Mouse (Mus musculus) brain, embryonic 14.5 days (tissue): ENCODE results near the gene Abcf2. TPM values are rescaled to one million over a fixed set of nuclear protein-coding genes. Genes with fewer than 3 reads are reported as not detected.

Experiments
- DNase-seq: peaks from one replicate; pipeline ENCODE4 v3.0.0-alpha.2; 2011; ENCODE audit warnings: low read depth
- CTCF ChIP-seq: fragments of 200-500 bp; IDR thresholded peaks from 2 replicates; pipeline ENCODE4 v1.5.1; 2012; ENCODE audit warnings: inconsistent platforms, mild to moderate bottlenecking, moderate library complexity, borderline replicate concordance; ENCODE audit not compliant: insufficient read depth, insufficient read length; ENCODE audit errors: extremely low read depth
- POLR2A ChIP-seq: fragments of 200-500 bp; IDR thresholded peaks from 2 replicates; pipeline ENCODE4 v1.6.1; 2012; ENCODE audit warnings: mild to moderate bottlenecking, inconsistent platforms, borderline replicate concordance; ENCODE audit not compliant: poor library complexity, insufficient read depth, insufficient read length, severe bottlenecking; ENCODE audit errors: extremely low read depth
- polyA plus RNA-seq: library from polyadenylated mRNA; depleted of rRNA; stranded (reverse); fragments of >200 nt; gene quantifications from 2 replicates; pipeline ENCODE4 v1.2.3, GENCODE M21; 2012

Abcf2 gene
- polyA plus RNA-seq, 1 experiment: 75.5 TPM

DNA sequence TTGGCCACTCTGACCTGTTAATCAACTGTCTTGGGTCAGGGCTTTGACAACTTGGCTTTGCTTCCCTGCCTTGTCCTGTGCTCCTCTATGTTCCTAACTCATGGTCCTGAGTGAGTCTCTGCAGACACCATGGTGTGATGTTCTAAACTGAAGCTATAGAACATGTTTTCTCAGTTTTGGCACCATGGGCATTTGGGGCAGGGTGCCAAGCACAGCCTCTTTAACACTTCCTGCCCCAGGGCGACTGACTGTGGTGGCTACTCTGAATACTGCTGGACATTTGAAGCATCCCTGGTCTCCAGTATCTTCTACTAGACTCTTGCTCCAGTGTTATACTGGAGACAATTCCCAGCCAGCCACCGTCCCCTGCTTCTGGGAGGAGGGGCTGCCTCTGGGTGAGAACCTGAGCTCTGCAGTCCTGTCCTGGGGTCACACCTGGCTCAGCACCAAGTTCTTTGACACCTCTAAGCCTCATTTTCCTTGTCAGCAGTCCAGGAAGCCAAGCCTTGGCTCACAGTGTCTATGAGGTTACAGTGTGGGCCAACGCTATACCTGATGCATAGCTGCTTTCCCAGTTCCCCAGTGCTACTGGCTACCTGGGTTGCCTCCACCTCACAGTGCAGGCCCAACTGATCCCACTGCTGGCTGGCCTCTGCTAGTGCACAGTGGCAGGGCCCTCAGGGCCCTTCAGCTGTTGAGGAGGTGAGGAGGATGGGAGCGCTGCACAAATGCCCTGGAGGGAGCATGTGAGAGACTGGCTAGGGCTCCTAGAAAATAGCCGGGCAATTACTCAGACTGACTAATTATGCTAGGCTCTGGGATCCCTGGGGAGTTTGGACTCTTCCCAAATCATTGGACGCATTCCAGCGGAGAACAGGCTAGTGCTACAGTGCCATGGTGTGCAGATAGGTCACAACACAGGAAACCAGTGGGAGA is 34.4 kb upstream of the Abcf2 start:
- peak; percentile 92 for DNase-seq

DNA sequence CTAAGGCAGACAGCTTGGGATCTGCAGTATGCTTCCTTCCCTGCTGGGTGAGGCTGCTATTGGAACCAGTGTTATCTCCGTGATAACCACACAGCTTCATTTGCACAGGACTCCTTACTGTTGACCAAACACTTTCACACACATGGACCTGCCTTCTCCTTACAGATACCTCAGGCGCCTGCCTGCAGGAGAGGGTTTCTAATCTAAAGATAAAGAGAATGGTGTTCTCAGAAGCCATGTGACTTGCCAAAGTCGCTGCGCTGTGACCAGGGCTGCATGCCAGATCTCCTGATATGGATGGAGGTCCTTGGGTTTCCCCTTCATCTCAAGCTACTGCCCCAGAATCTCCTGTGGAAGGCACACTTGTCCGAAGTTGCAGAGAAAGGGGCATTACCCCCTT is 32.1 kb upstream of the Abcf2 start:
- DNase-seq: no peak
- no peak for TF ChIP-seq CTCF
- TF ChIP-seq POLR2A: no peak

More for the DNA sequence above, 34.4 kb upstream of the Abcf2 start:
- TF ChIP-seq POLR2A (no peak), CTCF (peak; percentile 13; the same call in 1 of the 2 replicates)

DNA sequence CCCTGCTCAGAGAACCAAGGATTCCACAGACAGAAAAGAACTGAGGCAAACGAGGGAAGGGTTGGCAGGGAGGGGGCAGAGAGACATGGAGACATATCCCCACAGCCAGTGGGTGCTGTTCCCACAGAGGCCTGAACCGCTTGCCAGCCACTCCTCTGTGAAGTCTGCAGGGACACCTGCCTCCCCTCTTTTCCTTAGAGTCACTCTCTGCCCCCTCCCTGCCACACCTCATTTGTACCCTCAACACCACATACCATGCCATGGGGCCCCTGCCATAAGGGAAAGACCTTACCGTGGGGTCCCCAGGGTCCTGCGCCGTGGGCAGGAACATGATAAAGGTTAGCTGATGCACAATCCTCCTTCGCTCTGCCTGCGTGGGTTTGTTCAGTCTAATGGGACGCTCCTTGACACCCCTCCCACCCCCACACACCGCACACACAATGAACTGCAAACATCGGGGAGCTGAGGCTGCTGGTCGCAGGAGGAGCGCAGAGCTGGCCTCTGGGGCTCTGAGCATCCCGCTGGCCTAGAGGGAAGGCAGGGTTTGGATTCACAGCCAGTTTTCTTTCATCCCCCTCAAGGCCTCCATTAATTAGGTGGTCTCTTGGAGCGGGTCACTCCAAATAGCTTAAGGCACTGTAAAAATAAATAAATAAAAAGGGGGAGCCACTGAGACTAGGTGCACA is 28.9 kb upstream of the Abcf2 start:
- no peak for TF ChIP-seq POLR2A
- TF ChIP-seq CTCF: no peak
- DNase-seq: peak; percentile 65

DNA sequence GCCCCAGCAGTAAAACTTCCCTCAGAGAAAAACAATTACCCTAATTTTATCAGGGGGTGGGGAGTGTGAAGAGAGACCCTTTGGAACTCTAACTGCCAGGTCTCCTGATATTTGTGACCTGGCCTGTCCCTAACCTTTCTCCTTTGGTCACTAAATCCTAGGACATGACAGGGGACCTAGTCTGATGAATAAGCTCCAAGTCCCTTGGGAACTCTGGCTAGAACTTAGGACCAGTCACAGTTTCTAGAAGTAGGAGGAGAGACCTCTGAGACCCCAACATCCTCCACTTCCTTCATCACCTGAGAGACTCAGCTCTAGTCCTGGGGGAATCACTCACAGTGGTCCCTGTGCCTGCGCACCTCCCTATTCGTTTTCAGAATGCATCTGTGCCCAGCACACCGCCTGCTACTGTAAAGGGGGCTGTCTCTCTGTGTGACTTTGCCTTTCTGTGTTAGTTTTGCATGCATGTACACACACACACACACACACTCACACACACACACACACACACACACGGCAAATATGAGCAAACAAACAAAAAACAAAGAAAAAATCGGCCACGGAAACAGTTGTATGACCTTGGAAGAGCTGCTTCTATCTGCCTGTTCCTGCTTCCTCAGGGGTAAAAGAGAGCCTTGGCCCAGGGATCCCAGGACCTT is 28.2 kb upstream of the Abcf2 start:
- TF ChIP-seq CTCF: no peak
- peak; percentile 12; the same call in 1 of the 2 replicates for TF ChIP-seq POLR2A
- peak; percentile 64 for DNase-seq

DNA sequence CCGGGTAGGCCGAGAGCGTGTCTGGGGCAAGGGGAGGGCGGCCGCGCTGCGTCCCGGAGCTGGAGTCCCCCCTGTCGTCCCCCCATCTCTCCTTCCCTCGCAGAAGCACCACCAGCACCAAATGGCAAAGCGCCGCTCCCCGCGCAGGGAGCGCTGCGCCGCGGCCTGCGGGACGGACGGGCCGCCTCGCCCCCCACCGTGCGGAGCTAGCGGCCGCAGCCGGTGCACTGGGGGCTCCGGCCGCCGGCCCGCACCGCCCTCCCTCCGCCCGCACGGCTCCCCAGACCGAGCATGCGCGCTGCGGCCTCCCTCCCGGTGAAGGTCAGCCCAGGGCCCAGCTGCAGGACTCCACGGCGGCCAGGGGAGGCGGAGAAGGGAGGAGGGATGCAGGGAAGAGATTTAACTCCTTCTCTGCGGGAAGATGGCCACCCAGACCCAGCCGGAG is 27.4 kb upstream of the Abcf2 start:
- peak; percentile 96 for DNase-seq
- peak; percentile 85 for TF ChIP-seq POLR2A
- peak; percentile 17; the same call in 1 of the 2 replicates for TF ChIP-seq CTCF

DNA sequence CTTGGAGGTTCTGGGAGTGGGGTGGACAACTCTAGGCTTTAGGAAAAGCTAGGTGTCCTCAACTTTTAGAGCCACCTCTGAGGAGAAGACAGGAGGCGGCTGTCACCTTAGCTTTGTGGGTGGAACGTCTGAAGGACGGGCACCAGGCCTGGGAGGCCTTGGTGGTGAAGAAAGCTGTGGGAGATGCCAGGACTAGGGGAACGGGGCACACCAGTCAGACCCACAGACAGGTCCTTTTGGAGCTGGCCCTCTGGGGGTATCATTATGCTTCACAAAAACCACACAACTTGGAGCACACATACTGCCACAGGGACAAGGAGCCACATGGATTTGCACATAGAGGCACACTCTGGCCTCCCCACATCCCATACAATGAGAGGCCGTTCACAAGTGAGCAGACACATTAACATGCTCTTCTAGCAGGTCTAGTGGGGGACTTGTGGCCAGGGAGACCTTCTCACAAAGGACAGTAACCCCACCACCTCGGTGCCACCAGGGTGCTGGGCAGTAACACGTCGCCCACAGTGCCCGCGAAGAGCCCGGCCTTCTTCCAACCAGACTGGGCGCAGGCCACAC is 26.9 kb upstream of the Abcf2 start:
- DNase-seq: no peak
- TF ChIP-seq CTCF (no peak), POLR2A (no peak)

DNA sequence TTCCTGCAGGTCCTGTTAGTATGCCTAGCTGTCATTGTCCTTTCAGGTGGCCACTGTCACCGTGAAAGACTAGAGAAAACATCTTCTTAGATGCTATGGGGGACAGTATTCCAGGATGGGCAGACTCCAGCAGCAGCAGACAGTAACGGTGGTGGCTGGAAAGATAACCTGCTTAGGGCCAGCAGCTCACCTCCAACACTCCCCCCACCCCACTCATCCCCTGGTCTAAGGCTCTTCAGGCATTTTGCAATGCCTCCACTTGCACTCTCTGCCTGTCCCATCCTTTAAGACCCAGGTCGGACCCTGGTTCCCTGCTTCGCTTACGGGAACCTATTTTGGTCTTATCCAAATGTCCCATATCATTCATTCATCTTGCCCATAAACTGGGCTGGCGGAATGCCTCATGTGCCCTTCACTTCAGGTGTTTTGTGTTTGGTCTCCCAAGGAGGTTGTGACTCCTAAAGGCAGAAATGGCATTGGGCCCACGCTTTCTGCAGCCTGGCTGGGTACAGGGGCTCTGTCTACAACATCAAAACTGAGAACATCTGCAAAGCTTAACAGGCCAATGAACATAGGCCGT is 26.3 kb upstream of the Abcf2 start:
- DNase-seq: no peak
- TF ChIP-seq POLR2A (no peak), CTCF (no peak)

DNA sequence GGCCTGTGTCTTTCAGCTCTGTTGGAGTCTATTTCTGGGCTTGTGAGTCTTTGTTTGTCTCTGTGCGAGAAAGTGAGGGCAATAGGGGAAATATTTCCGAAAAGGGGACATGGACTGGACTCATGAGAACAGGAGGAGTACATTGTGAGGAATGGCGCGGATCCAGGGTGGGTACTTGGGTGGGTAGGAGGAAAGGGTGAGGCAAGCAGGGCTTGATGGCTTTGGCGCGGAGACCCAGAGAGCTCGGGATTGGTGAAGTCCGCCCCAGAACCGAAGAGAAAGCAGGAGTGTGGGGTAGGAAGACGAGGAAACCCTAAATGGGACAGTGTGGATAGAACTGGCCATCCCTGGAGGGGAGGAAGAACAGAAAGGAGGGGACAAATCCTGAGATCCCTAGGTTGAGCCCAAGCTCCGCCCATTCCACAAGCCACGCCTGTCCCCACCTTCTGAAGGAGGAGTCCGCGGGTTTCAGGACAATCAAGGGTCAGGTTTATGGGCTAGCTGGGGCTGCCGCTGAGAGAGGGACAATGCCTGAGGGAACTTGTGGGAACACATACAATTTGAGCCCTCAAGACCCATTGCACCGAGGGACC is 25.6 kb upstream of the Abcf2 start:
- TF ChIP-seq CTCF (no peak), POLR2A (no peak)
- DNase-seq: peak; percentile 94

DNA sequence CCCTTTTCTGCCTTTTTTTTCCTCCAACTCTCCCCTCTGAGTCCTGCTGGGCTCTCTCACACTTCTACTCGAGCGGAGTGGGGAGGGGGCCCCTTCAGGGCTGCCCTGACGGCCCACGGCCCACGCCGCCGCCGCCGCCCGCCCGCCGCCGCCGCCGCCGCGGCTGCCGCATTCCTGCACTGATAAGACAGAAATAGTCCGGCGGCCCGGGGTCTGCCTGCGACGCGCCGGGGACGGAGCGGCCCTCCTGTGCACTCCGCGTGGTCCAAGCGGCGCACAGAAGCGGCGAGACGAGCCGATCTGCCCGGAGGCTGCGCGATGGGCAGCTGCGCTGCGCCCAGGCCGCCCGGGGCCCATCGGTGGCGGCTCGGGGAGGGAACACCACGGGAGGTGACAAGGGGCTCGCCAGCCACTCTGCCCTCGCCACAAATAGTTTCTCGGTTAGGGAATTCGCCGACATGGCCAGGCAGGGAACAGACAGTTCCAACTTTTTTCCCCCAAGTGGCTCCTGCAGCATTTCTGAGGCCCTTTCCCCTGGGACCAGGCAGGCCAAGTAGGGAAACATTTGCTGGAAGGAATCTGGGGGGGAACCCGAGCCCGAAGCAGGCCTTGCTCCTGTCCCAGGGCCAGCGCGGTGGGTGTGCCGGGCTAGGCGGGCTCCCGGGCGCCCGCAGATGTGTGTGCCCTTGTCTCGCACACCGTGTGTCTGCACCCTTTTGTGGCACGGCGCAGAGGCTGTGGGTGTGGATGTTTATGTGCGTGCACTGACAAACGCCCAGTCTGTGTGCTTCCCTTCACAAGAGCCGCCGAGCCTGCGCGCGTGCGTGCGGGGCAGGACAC is 24.9 kb upstream of the Abcf2 start:
- peak; percentile 90 for DNase-seq
- TF ChIP-seq CTCF (no peak), POLR2A (0 out of 2 replicates have a peak, but pooled peaks have one; percentile 47)

DNA sequence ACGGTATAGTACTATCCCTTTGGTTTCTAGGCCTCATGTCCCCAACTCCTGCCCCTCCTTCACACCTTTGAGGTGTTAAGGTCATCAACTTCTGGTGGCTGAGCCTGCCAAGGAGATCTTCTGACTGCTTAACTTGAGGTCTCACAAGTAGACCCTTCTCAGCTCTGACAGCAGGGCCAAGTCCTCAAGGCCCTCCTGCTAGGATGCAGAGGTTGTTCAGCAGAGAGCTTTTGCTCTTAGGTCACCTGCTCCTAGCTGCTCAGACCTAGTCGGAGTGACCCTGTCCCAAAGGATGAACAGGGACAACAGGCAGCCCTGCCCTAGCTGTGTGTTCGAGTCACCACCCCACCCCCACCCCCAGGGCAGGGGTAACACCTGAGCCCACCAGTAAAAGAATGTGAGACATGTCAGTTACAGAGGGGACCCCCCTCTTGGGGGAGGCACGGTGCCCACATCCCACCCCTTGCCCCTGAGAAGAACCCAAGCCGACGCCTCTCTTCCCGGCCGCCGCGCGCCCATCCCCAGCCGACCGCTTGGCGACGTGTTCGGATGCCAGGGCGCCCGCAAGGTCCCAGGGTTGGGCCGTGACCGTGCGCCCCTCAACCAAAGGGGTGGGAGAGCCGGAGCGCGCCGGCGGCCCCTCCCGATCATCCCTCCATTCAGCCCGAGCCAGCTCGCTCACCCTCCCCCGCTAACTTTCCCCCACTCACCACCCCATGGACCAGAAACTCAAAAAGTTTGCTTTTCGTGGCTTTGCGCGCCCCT is 24.0 kb upstream of the Abcf2 start:
- no peak for DNase-seq
- TF ChIP-seq POLR2A (no peak), CTCF (no peak)
